Mouse (Mus musculus): ENCODE results near the gene Gstp3.

- no peak for TF ChIP-seq CTCF (IDR thresholded peaks at IDR 0.05; ENCODE audit: low read depth)
- TF ChIP-seq EP300 (IDR thresholded peaks at IDR 0.05; ENCODE audit: low read depth): no peak
These were observed 2.6 kb downstream of the Gstp3 start for GRCm38 (mm10) chr19:4056727-4057126.
